Mouse (Mus musculus): ENCODE results near the gene Cnn3. TPM values are rescaled to one million over a fixed set of nuclear protein-coding genes. Genes with fewer than 3 reads are reported as not detected.

Gene Cnn3
- 395 and 417 TPM in 2 replicates for polyA plus RNA-seq (2015; fragmentation: Nextera tagmentation; extraction: Ambion mirVana)

- peak within 1 kb of the TSS; percentile 68 for H3K9ac ChIP-seq (ENCODE audit: low read depth, low read length)
- H3K36me3 ChIP-seq (ENCODE audit: control insufficient read depth, insufficient read depth, low read length) = no peaks in the 10 kb centered on the region
- 2% methylated on average over 51 of the region's 66 CpGs for WGBS
- H3K9me3 ChIP-seq (ENCODE audit: control insufficient read depth, low read length) = no peaks in the 10 kb centered on the region
- no peaks in the 10 kb centered on the region for H3K27me3 ChIP-seq (replicated peaks; ENCODE audit: control insufficient read depth, insufficient read depth, low read length)
- peak within 1 kb of the TSS; percentile 88 for H3K27ac ChIP-seq (ENCODE audit: low read depth, low read length)
- peak; percentile 91 for ATAC-seq
- H3K4me3 ChIP-seq (ENCODE audit: low read length) = peak within 1 kb of the TSS; percentile 54
- H3K4me1 ChIP-seq (ENCODE audit: control insufficient read depth, insufficient read depth, low read depth, low read length) = peaks cover 25% of the 10 kb centered on the region
- H3K4me2 ChIP-seq (ENCODE audit: low read length) = peak within 1 kb of the TSS; percentile 92
Observed at GRCm38 (mm10) chr3:121425861-121426620, at the start of gene Cnn3. Gene Cnn3 (plus strand): TSS chr3:121426497.

- Histone ChIP-seq H3K4me2 (ENCODE audit: low read length) (no peak overlapping the region), H3K27me3 (replicated peaks; ENCODE audit: control insufficient read depth, insufficient read depth, low read length) (no peaks in the 10 kb centered on the region), H3K4me3 (ENCODE audit: low read length) (no peak overlapping the region), H3K36me3 (ENCODE audit: control insufficient read depth, insufficient read depth, low read length) (no peaks in the 10 kb centered on the region), H3K4me1 (ENCODE audit: control insufficient read depth, insufficient read depth, low read depth, low read length) (no peaks in the 10 kb centered on the region), H3K9ac (ENCODE audit: low read depth, low read length) (no peak overlapping the region), H3K9me3 (ENCODE audit: control insufficient read depth, low read length) (no peaks in the 10 kb centered on the region), H3K27ac (ENCODE audit: low read depth, low read length) (no peak overlapping the region)
- ATAC-seq = no peak
- WGBS = 50% methylated on average over 15 of the region's 15 CpGs
Observed at GRCm38 (mm10) chr3:121378708-121379612, 47.3 kb upstream of the Cnn3 start.

- Histone ChIP-seq H3K27ac (ENCODE audit: low read depth, low read length) (no peak overlapping the region), H3K27me3 (replicated peaks; ENCODE audit: control insufficient read depth, insufficient read depth, low read length) (no peaks in the 10 kb centered on the region), H3K9me3 (ENCODE audit: control insufficient read depth, low read length) (no peaks in the 10 kb centered on the region), H3K4me3 (ENCODE audit: low read length) (no peak overlapping the region), H3K4me1 (ENCODE audit: control insufficient read depth, insufficient read depth, low read depth, low read length) (no peaks in the 10 kb centered on the region), H3K4me2 (ENCODE audit: low read length) (no peak overlapping the region), H3K9ac (ENCODE audit: low read depth, low read length) (no peak overlapping the region), H3K36me3 (ENCODE audit: control insufficient read depth, insufficient read depth, low read length) (no peaks in the 10 kb centered on the region)
- 76% methylated on average over 5 of the region's 5 CpGs for WGBS
- no peak for ATAC-seq
Observed at GRCm38 (mm10) chr3:121379699-121380098, 46.6 kb upstream of the Cnn3 start.

GRCm38 (mm10) chr3:121387471-121388009, 38.8 kb upstream of the Cnn3 start:
- Histone ChIP-seq H3K27me3 (replicated peaks; ENCODE audit: control insufficient read depth, insufficient read depth, low read length) (no peaks in the 10 kb centered on the region), H3K4me3 (ENCODE audit: low read length) (no peak overlapping the region), H3K4me2 (ENCODE audit: low read length) (no peak overlapping the region), H3K27ac (ENCODE audit: low read depth, low read length) (no peak overlapping the region), H3K9me3 (ENCODE audit: control insufficient read depth, low read length) (no peaks in the 10 kb centered on the region), H3K9ac (ENCODE audit: low read depth, low read length) (no peak overlapping the region), H3K36me3 (ENCODE audit: control insufficient read depth, insufficient read depth, low read length) (no peaks in the 10 kb centered on the region), H3K4me1 (ENCODE audit: control insufficient read depth, insufficient read depth, low read depth, low read length) (peaks cover 10% of the 10 kb centered on the region)
- no peak for ATAC-seq
- WGBS = 84% methylated on average over 3 of the region's 3 CpGs

- Histone ChIP-seq H3K27ac (ENCODE audit: low read depth, low read length) (no peak overlapping the region), H3K27me3 (replicated peaks; ENCODE audit: control insufficient read depth, insufficient read depth, low read length) (no peaks in the 10 kb centered on the region), H3K9ac (ENCODE audit: low read depth, low read length) (no peak overlapping the region), H3K4me1 (ENCODE audit: control insufficient read depth, insufficient read depth, low read depth, low read length) (peaks cover 10% of the 10 kb centered on the region), H3K9me3 (ENCODE audit: control insufficient read depth, low read length) (no peaks in the 10 kb centered on the region), H3K36me3 (ENCODE audit: control insufficient read depth, insufficient read depth, low read length) (no peaks in the 10 kb centered on the region), H3K4me3 (ENCODE audit: low read length) (no peak overlapping the region), H3K4me2 (ENCODE audit: low read length) (no peak overlapping the region)
- 58% methylated on average over 8 of the region's 8 CpGs for WGBS
- 0 out of 2 replicates have a peak, but pooled peaks have one; percentile 3 for ATAC-seq
Observed at GRCm38 (mm10) chr3:121389366-121389765, 36.9 kb upstream of the Cnn3 start.

GRCm38 (mm10) chr3:121389860-121390530, 36.3 kb upstream of the Cnn3 start:
- Histone ChIP-seq H3K27me3 (replicated peaks; ENCODE audit: control insufficient read depth, insufficient read depth, low read length) (no peaks in the 10 kb centered on the region), H3K4me1 (ENCODE audit: control insufficient read depth, insufficient read depth, low read depth, low read length) (peaks cover 10% of the 10 kb centered on the region), H3K9ac (ENCODE audit: low read depth, low read length) (no peak overlapping the region), H3K4me2 (ENCODE audit: low read length) (peak overlapping the region; percentile 24), H3K36me3 (ENCODE audit: control insufficient read depth, insufficient read depth, low read length) (no peaks in the 10 kb centered on the region), H3K9me3 (ENCODE audit: control insufficient read depth, low read length) (no peaks in the 10 kb centered on the region), H3K27ac (ENCODE audit: low read depth, low read length) (0 out of 2 replicates have a peak overlapping the region, but pooled peaks have one; percentile 0), H3K4me3 (ENCODE audit: low read length) (no peak overlapping the region; the same call in 1 of the 2 replicates)
- ATAC-seq = peak; percentile 80
- WGBS = 12% methylated on average over 17 of the region's 17 CpGs

- Histone ChIP-seq H3K4me3 (ENCODE audit: low read length) (no peak overlapping the region), H3K9me3 (ENCODE audit: control insufficient read depth, low read length) (no peaks in the 10 kb centered on the region), H3K4me1 (ENCODE audit: control insufficient read depth, insufficient read depth, low read depth, low read length) (peaks cover 10% of the 10 kb centered on the region), H3K27ac (ENCODE audit: low read depth, low read length) (0 out of 2 replicates have a peak overlapping the region, but pooled peaks have one; percentile 29), H3K36me3 (ENCODE audit: control insufficient read depth, insufficient read depth, low read length) (no peaks in the 10 kb centered on the region), H3K9ac (ENCODE audit: low read depth, low read length) (no peak overlapping the region), H3K27me3 (replicated peaks; ENCODE audit: control insufficient read depth, insufficient read depth, low read length) (no peaks in the 10 kb centered on the region), H3K4me2 (ENCODE audit: low read length) (peak overlapping the region; percentile 24)
- 42% methylated on average over 7 of the region's 7 CpGs for WGBS
- ATAC-seq = peak; percentile 69
Observed at GRCm38 (mm10) chr3:121390724-121391123, 35.6 kb upstream of the Cnn3 start.

- H3K4me1 ChIP-seq (ENCODE audit: control insufficient read depth, insufficient read depth, low read depth, low read length) = peaks cover 2% of the 10 kb centered on the region
- no peak overlapping the region for H3K4me3 ChIP-seq (ENCODE audit: low read length)
- H3K9ac ChIP-seq (ENCODE audit: low read depth, low read length) = no peak overlapping the region
- H3K9me3 ChIP-seq (ENCODE audit: control insufficient read depth, low read length) = no peaks in the 10 kb centered on the region
- H3K36me3 ChIP-seq (ENCODE audit: control insufficient read depth, insufficient read depth, low read length) = no peaks in the 10 kb centered on the region
- H3K27ac ChIP-seq (ENCODE audit: low read depth, low read length) = no peak overlapping the region
- 77% methylated on average over 16 of the region's 16 CpGs for WGBS
- ATAC-seq = no peak
- no peaks in the 10 kb centered on the region for H3K27me3 ChIP-seq (replicated peaks; ENCODE audit: control insufficient read depth, insufficient read depth, low read length)
- H3K4me2 ChIP-seq (ENCODE audit: low read length) = no peak overlapping the region
Observed at GRCm38 (mm10) chr3:121395588-121396295, 30.6 kb upstream of the Cnn3 start.
